Mouse (Mus musculus) embryonic fibroblast, embryonic 13.5 days (primary cell): ENCODE results near the gene Tmem259.

Experiments
- CTCF ChIP-seq: IDR thresholded peaks from 2 replicates; pipeline ENCODE4 v1.5.1; 2011; ENCODE audit warnings: mild to moderate bottlenecking, control low read depth, low read length, moderate library complexity, borderline replicate concordance; ENCODE audit not compliant: insufficient read depth
- POLR2A ChIP-seq: IDR thresholded peaks from 2 replicates; pipeline ENCODE4 v1.6.1; 2011; ENCODE audit warnings: low read depth, mild to moderate bottlenecking, control low read depth, low read length, moderate library complexity

GRCm38 (mm10) chr10:79959847-79960601 lies 24.1 kb downstream of the Tmem259 start, which contains the start of gene Wdr18:
- peak; percentile 73 for TF ChIP-seq POLR2A
- TF ChIP-seq CTCF, result peak; percentile 70
